Mouse (Mus musculus): ENCODE measurements around the gene Defb9. TPM values are rescaled to one million over a fixed set of nuclear protein-coding genes. Genes with fewer than 3 reads are reported as not detected.
"Not testable (repeated sequence)": the region's sequence is repeated elsewhere in the genome, so short reads cannot be mapped to it uniquely, and the experiment has no call there.

The Defb9 gene
- total RNA-seq (2021), result not detected
- long read RNA-seq, experiment 1, result 0 reads
- long read RNA-seq, experiment 2, result 0 reads

- not testable (repeated sequence) for DNase-seq (ENCODE audit: low spot score in 2 of 2)
Observed at GRCm38 (mm10) chr8:21885321-21885720, at the start of gene Defb9. Defb9 (minus strand) TSS chr8:21885421.

GRCm38 (mm10) chr8:21932610-21933009 is 47.4 kb upstream of the Defb9 start, which contains the start of gene Defb15:
Defb15 (minus strand) TSS chr8:21932710.
- DNase-seq (ENCODE audit: low spot score in 2 of 2), result no peak

GRCm38 (mm10) chr8:21930754-21931153 is 45.5 kb upstream of the Defb9 start:
- not testable (repeated sequence) for DNase-seq (ENCODE audit: low spot score in 2 of 2)

GRCm38 (mm10) chr8:21915625-21916024 is 30.4 kb upstream of the Defb9 start:
- peak in 1 of 2 experiments; percentile 28 for DNase-seq (ENCODE audit: low spot score in 2 of 2)

- DNase-seq (ENCODE audit: low spot score in 2 of 2), result no peak
Observed at GRCm38 (mm10) chr8:21912554-21912953, 27.3 kb upstream of the Defb9 start.

GRCm38 (mm10) chr8:21911931-21912330 is 26.7 kb upstream of the Defb9 start:
- no peak for DNase-seq (ENCODE audit: low spot score in 2 of 2)

- DNase-seq (ENCODE audit: low spot score in 2 of 2), result not testable (repeated sequence)
Observed at GRCm38 (mm10) chr8:21906290-21906689, 21.1 kb upstream of the Defb9 start, which contains the start of gene Defb11. Defb11 (minus strand) TSS chr8:21906412.

GRCm38 (mm10) chr8:21858586-21858985 is 26.6 kb downstream of the Defb9 start, which contains the start of gene Defb10:
Defb10 (plus strand) TSS chr8:21858901.
- DNase-seq (ENCODE audit: low spot score in 2 of 2), result not testable (repeated sequence)

Other genes with a start within 250 kb of the Defb9 start
- not detected for gene Defa17, start 229.6 kb downstream of the Defb9 start, total RNA-seq (2021)
- gene Defa34, start 219.6 kb downstream of the Defb9 start, total RNA-seq (2021), result not detected
- not detected for gene AY761184, start 181.8 kb downstream of the Defb9 start, total RNA-seq (2021)
- not detected for gene Defa24, start 150.9 kb downstream of the Defb9 start, total RNA-seq (2021)
- not detected for gene Defb50, start 61.9 kb downstream of the Defb9 start, total RNA-seq (2021)
- not detected for gene Defb2, start 45.5 kb downstream of the Defb9 start, total RNA-seq (2021)
- not detected for gene Defb10, start 26.5 kb downstream of the Defb9 start, total RNA-seq (2021)
- gene Defb11, start 21.0 kb upstream of the Defb9 start, total RNA-seq (2021), result not detected
- not detected for gene Defb15, start 47.3 kb upstream of the Defb9 start, total RNA-seq (2021)
- gene Defb35, start 52.9 kb upstream of the Defb9 start, total RNA-seq (2021), result not detected
- not detected for gene Defb13, start 61.3 kb upstream of the Defb9 start, total RNA-seq (2021)
- not detected for gene Fam90a1a, start 73.3 kb upstream of the Defb9 start, total RNA-seq (2021)
- not detected for gene Ccdc70, start 84.4 kb upstream of the Defb9 start, total RNA-seq (2021)
- gene Atp7b, start 174.9 kb upstream of the Defb9 start, total RNA-seq (2021), result 1 to 10 TPM; 1.4 to 2.0 TPM
- 10 to 100 TPM; 29.6 to 36.1 TPM for gene Alg11, start 175.3 kb upstream of the Defb9 start, total RNA-seq (2021)
- gene Nek5, start 239.6 kb upstream of the Defb9 start, total RNA-seq (2021), result not detected